Mouse (Mus musculus) heart, postnatal 0 days (tissue): Measurements from ENCODE around the gene Vps13c.

Source experiments
- CTCF ChIP-seq: IDR thresholded peaks from 2 replicates; pipeline ENCODE4 v1.5.1; 2016; ENCODE audit warnings: antibody characterized with exemption, control low read depth, low read depth
- EP300 ChIP-seq: IDR thresholded peaks from 2 replicates; pipeline ENCODE4 v1.6.1; 2016; ENCODE audit warnings: antibody characterized with exemption, low read depth

DNA sequence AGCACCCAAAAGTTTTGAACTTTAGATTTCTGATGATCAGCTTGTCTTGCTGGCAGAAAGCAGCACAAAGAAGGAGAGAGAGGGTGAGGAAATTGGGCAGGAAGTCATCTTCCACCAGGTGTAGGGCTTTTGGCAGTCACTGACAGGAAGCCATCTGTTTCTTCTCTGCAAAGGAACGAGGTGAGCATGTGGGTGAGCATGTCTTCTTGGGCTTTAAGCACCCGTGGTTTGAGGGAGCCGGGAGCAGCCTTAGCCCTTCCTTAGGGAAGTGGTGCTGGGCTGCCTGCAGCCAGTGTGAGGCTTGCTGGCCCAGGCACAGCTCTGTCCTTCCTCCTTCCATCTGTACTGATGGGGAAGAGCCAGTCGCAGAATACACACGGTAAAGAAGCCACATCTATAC, 5.5 kb downstream of the Vps13c start:
- no peak for TF ChIP-seq EP300
- no peak for TF ChIP-seq CTCF
